Mouse (Mus musculus) ZHBTc4 (cell line): ENCODE results near the gene Nab2.

Source experiments
- DNase-seq: peaks from one replicate; pipeline ENCODE4 v3.0.0-alpha.2; 2011; ENCODE audit warnings: low read depth, low spot score

Nab2 gene

GRCm38 (mm10) chr10:127643553-127644238, 24.7 kb downstream of the Nab2 start:
- DNase-seq, result peak; percentile 86

GRCm38 (mm10) chr10:127642772-127643552, 25.4 kb downstream of the Nab2 start, which contains the start of gene Stat6:
TSS of gene Stat6 (plus strand) at chr10:127642986.
- DNase-seq, result no peak

GRCm38 (mm10) chr10:127641861-127642771, 26.3 kb downstream of the Nab2 start:
- DNase-seq, result peak; percentile 90

- DNase-seq, result no peak
Measured at GRCm38 (mm10) chr10:127640421-127640820, 27.9 kb downstream of the Nab2 start.

- DNase-seq, result no peak
Measured at GRCm38 (mm10) chr10:127632668-127633271, 35.6 kb downstream of the Nab2 start.

- no peak for DNase-seq
Measured at GRCm38 (mm10) chr10:127631261-127632214, 36.8 kb downstream of the Nab2 start.

- DNase-seq, result peak; percentile 79
Measured at GRCm38 (mm10) chr10:127626433-127626832, 41.9 kb downstream of the Nab2 start.

GRCm38 (mm10) chr10:127623439-127624216, 44.7 kb downstream of the Nab2 start:
- DNase-seq, result no peak

GRCm38 (mm10) chr10:127622661-127623060, 45.7 kb downstream of the Nab2 start:
- DNase-seq, result no peak

GRCm38 (mm10) chr10:127622057-127622392, 46.3 kb downstream of the Nab2 start:
- peak; percentile 57 for DNase-seq

GRCm38 (mm10) chr10:127621191-127622056, 46.9 kb downstream of the Nab2 start:
- DNase-seq, result peak; percentile 96

- peak; percentile 51 for DNase-seq
Measured at GRCm38 (mm10) chr10:127620406-127621190, 47.8 kb downstream of the Nab2 start, which contains the start of gene Lrp1. TSS of gene Lrp1 (minus strand) at chr10:127621148.

GRCm38 (mm10) chr10:127619941-127620405, 48.4 kb downstream of the Nab2 start:
- no peak for DNase-seq

GRCm38 (mm10) chr10:127619119-127619721, 49.1 kb downstream of the Nab2 start:
- DNase-seq, result no peak

- DNase-seq, result no peak
Measured at GRCm38 (mm10) chr10:127618173-127618572, 50.2 kb downstream of the Nab2 start.

GRCm38 (mm10) chr10:127617294-127617693, 51.1 kb downstream of the Nab2 start:
- no peak for DNase-seq

- no peak for DNase-seq
Measured at GRCm38 (mm10) chr10:127616261-127616679, 52.1 kb downstream of the Nab2 start.
